Mouse (Mus musculus): ENCODE results near the gene Lsmem1. TPM values are rescaled to one million over a fixed set of nuclear protein-coding genes. Genes with fewer than 3 reads are reported as not detected.

The Lsmem1 gene
- total and polyA plus RNA-seq, 3 experiments: 0.44 TPM; not detected in 2

- Histone ChIP-seq H3K9me3 (replicated peaks) (no peaks in the 10 kb centered on the region), H3K4me3 (ENCODE audit: low read depth, low read length) (no peak overlapping the region), H3K27me3 (ENCODE audit: insufficient read depth, low read length) (no peaks in the 10 kb centered on the region), H3K4me1 (ENCODE audit: insufficient read depth, low read depth, low read length) (peaks cover 27% of the 10 kb centered on the region), H3K36me3 (replicated peaks) (peaks cover 53% of the 10 kb centered on the region)
- TF ChIP-seq GATA1 (IDR thresholded peaks at IDR 0.05; ENCODE audit: borderline replicate concordance, low read length) (no peak), POLR2AphosphoS5 (IDR thresholded peaks at IDR 0.05; ENCODE audit: insufficient replicate concordance, low read depth, low read length) (no peak), TAL1 (conservative IDR thresholded peaks at IDR 0.05; ENCODE audit: low read depth, low read length) (no peak), GATA2 (IDR thresholded peaks at IDR 0.05; ENCODE audit: borderline replicate concordance, low read depth, low read length) (no peak), CTCF (IDR thresholded peaks at IDR 0.05; ENCODE audit: low read depth, low read length) (no peak)
- ATAC-seq (ENCODE audit: extremely low read depth, insufficient number of reproducible peaks, low FRiP score, poor library complexity, severe bottlenecking) (no peak), DNase-seq (ENCODE audit: low spot score) (no peak)
Observed at GRCm38 (mm10) chr12:40218430-40218945, 19.2 kb upstream of the Lsmem1 start.

- no peak for TF ChIP-seq GATA2 (IDR thresholded peaks at IDR 0.05; ENCODE audit: borderline replicate concordance, low read depth, low read length)
- TF ChIP-seq POLR2AphosphoS5 (IDR thresholded peaks at IDR 0.05; ENCODE audit: insufficient replicate concordance, low read depth, low read length): no peak
- TF ChIP-seq TAL1 (conservative IDR thresholded peaks at IDR 0.05; ENCODE audit: low read depth, low read length): no peak
- TF ChIP-seq CTCF (IDR thresholded peaks at IDR 0.05; ENCODE audit: low read depth, low read length): no peak
- Histone ChIP-seq H3K4me3 (ENCODE audit: low read depth, low read length) (no peak overlapping the region), H3K27me3 (ENCODE audit: insufficient read depth, low read length) (no peaks in the 10 kb centered on the region), H3K9me3 (replicated peaks) (no peaks in the 10 kb centered on the region), H3K4me1 (ENCODE audit: insufficient read depth, low read depth, low read length) (peaks cover 24% of the 10 kb centered on the region), H3K36me3 (replicated peaks) (peaks cover 60% of the 10 kb centered on the region)
- DNase-seq (ENCODE audit: low spot score) (no peak), ATAC-seq (ENCODE audit: extremely low read depth, insufficient number of reproducible peaks, low FRiP score, poor library complexity, severe bottlenecking) (no peak)
Observed at GRCm38 (mm10) chr12:40217776-40218175, 18.5 kb upstream of the Lsmem1 start.

- Histone ChIP-seq H3K36me3 (replicated peaks) (peaks cover 83% of the 10 kb centered on the region), H3K4me3 (ENCODE audit: low read depth, low read length) (no peak overlapping the region), H3K9me3 (replicated peaks) (no peaks in the 10 kb centered on the region), H3K4me1 (ENCODE audit: insufficient read depth, low read depth, low read length) (peaks cover 13% of the 10 kb centered on the region), H3K27me3 (ENCODE audit: insufficient read depth, low read length) (no peaks in the 10 kb centered on the region)
- ATAC-seq (ENCODE audit: extremely low read depth, insufficient number of reproducible peaks, low FRiP score, poor library complexity, severe bottlenecking) (no peak), DNase-seq (ENCODE audit: low spot score) (no peak)
- no peak for TF ChIP-seq POLR2AphosphoS5 (IDR thresholded peaks at IDR 0.05; ENCODE audit: insufficient replicate concordance, low read depth, low read length)
- TF ChIP-seq CTCF (IDR thresholded peaks at IDR 0.05; ENCODE audit: low read depth, low read length): no peak
- no peak for TF ChIP-seq TAL1 (conservative IDR thresholded peaks at IDR 0.05; ENCODE audit: low read depth, low read length)
- TF ChIP-seq GATA1 (IDR thresholded peaks at IDR 0.05; ENCODE audit: borderline replicate concordance, low read length): no peak
- no peak for TF ChIP-seq GATA2 (IDR thresholded peaks at IDR 0.05; ENCODE audit: borderline replicate concordance, low read depth, low read length)
Observed at GRCm38 (mm10) chr12:40214888-40215876, 15.9 kb upstream of the Lsmem1 start.

GRCm38 (mm10) chr12:40209049-40209448, 9.8 kb upstream of the Lsmem1 start:
- no peak for ATAC-seq (ENCODE audit: extremely low read depth, insufficient number of reproducible peaks, low FRiP score, poor library complexity, severe bottlenecking)
- DNase-seq (ENCODE audit: low spot score): no peak
- peaks cover 89% of the 10 kb centered on the region for H3K36me3 ChIP-seq (replicated peaks)

GRCm38 (mm10) chr12:40207909-40208308, 8.6 kb upstream of the Lsmem1 start:
- H3K4me3 ChIP-seq (ENCODE audit: low read depth, low read length): no peak overlapping the region
- H3K36me3 ChIP-seq (replicated peaks): peaks cover 87% of the 10 kb centered on the region
- no peaks in the 10 kb centered on the region for H3K27me3 ChIP-seq (ENCODE audit: insufficient read depth, low read length)
- H3K4me1 ChIP-seq (ENCODE audit: insufficient read depth, low read depth, low read length): no peaks in the 10 kb centered on the region
- DNase-seq (ENCODE audit: low spot score) (no peak), ATAC-seq (ENCODE audit: extremely low read depth, insufficient number of reproducible peaks, low FRiP score, poor library complexity, severe bottlenecking) (no peak)
- TF ChIP-seq POLR2AphosphoS5 (IDR thresholded peaks at IDR 0.05; ENCODE audit: insufficient replicate concordance, low read depth, low read length) (no peak), GATA2 (IDR thresholded peaks at IDR 0.05; ENCODE audit: borderline replicate concordance, low read depth, low read length) (no peak), GATA1 (IDR thresholded peaks at IDR 0.05; ENCODE audit: borderline replicate concordance, low read length) (no peak), TAL1 (conservative IDR thresholded peaks at IDR 0.05; ENCODE audit: low read depth, low read length) (no peak), CTCF (IDR thresholded peaks at IDR 0.05; ENCODE audit: low read depth, low read length) (no peak)
- no peaks in the 10 kb centered on the region for H3K9me3 ChIP-seq (replicated peaks)

More at GRCm38 (mm10) chr12:40209049-40209448, 9.8 kb upstream of the Lsmem1 start:
- TF ChIP-seq CTCF (IDR thresholded peaks at IDR 0.05; ENCODE audit: low read depth, low read length): no peak
- TF ChIP-seq TAL1 (conservative IDR thresholded peaks at IDR 0.05; ENCODE audit: low read depth, low read length): no peak
- TF ChIP-seq GATA1 (IDR thresholded peaks at IDR 0.05; ENCODE audit: borderline replicate concordance, low read length): no peak
- no peak for TF ChIP-seq GATA2 (IDR thresholded peaks at IDR 0.05; ENCODE audit: borderline replicate concordance, low read depth, low read length)
- no peak for TF ChIP-seq POLR2AphosphoS5 (IDR thresholded peaks at IDR 0.05; ENCODE audit: insufficient replicate concordance, low read depth, low read length)
- Histone ChIP-seq H3K4me3 (ENCODE audit: low read depth, low read length) (no peak overlapping the region), H3K27me3 (ENCODE audit: insufficient read depth, low read length) (no peaks in the 10 kb centered on the region), H3K4me1 (ENCODE audit: insufficient read depth, low read depth, low read length) (no peaks in the 10 kb centered on the region), H3K9me3 (replicated peaks) (no peaks in the 10 kb centered on the region)
